Mouse (Mus musculus): ENCODE measurements at regions not wholly inside any gene's neighbourhood (a gene's known extent, or its start where the extent isn't known, plus 50 kb on each side); places are given as distances from the start of the nearest gene placed in this dataset.

- no peak for DNase-seq (ENCODE audit: low read depth, low spot score)
Measured at GRCm38 (mm10) chr15:70920138-70920537, 2914.2 kb upstream of the Gm6569 start.

DNA sequence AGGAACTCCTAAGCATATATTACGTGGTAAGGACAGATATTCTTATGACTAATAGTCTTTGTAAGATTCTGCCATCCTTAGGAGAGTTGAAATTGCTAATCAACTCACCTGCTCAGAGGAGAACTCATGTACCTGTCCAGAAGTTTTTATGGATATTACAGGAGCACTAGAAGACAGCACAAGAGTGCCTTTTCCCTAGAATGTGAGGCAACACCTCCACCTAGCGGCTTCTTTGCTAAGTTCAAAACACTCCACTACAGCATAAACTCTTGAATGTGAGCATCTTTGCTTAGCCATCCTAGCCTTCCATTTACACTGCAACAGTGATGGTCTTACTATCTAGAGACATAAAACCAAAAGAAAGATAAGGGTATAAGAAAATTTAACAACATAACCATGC is 2913.5 kb upstream of the Gm6569 start:
- DNase-seq (ENCODE audit: low read depth, low spot score): peak; percentile 38

Measured in retina, adult 2 months (tissue).